Mouse (Mus musculus) midbrain, embryonic 14.5 days (tissue): ENCODE data around the gene Mplkip. TPM values are rescaled to one million over a fixed set of nuclear protein-coding genes. Genes with fewer than 3 reads are reported as not detected.

Source experiments
- ATAC-seq: fragments of 200-750 bp; cut with Nextera tagmentation; 2 replicates; pipeline ENCODE4 v1.8.0; 2017; ENCODE audit warnings: moderate number of reproducible peaks, moderate library complexity; ENCODE audit not compliant: low FRiP score, low TSS enrichment
- DNase-seq: peaks from one replicate; pipeline ENCODE4 v3.0.0-alpha.2; 2015
- H3K27ac ChIP-seq: fragments of 300-500 bp; sonication (generic); replicated peaks from 2 replicates; pipeline ENCODE4 v1.5.1; 2014; ENCODE audit warnings: mild to moderate bottlenecking, low read depth, low read length, moderate library complexity
- H3K27me3 ChIP-seq: fragments of 300-500 bp; sonication (generic); 2 replicates; pipeline ENCODE4 v1.6.1; 2014; ENCODE audit warnings: low read length, control low read depth, mixed read lengths; ENCODE audit not compliant: control insufficient read depth, insufficient read depth
- H3K36me3 ChIP-seq: fragments of 300-500 bp; sonication (generic); 2 replicates; pipeline ENCODE4 v1.6.1; 2014; ENCODE audit warnings: low read length, control low read depth; ENCODE audit not compliant: control insufficient read depth, insufficient read depth
- H3K4me1 ChIP-seq: fragments of 300-500 bp; sonication (generic); 2 replicates; pipeline ENCODE4 v1.6.1; 2014; ENCODE audit warnings: mild to moderate bottlenecking, antibody characterized with exemption, low read length, control low read depth; ENCODE audit not compliant: control insufficient read depth, insufficient read depth
- H3K4me2 ChIP-seq: fragments of 300-500 bp; sonication (generic); 2 replicates; pipeline ENCODE4 v1.6.1; 2014; ENCODE audit warnings: mild to moderate bottlenecking, low read length, moderate library complexity
- H3K4me3 ChIP-seq: fragments of 300-500 bp; sonication (generic); replicated peaks from 2 replicates; pipeline ENCODE4 v1.5.1; 2014; ENCODE audit warnings: low read depth, low read length
- H3K9ac ChIP-seq: fragments of 300-500 bp; sonication (generic); replicated peaks from 2 replicates; pipeline ENCODE4 v1.6.1; 2014; ENCODE audit warnings: mild to moderate bottlenecking, low read length, moderate library complexity
- H3K9me3 ChIP-seq: fragments of 300-500 bp; sonication (generic); 2 replicates; pipeline ENCODE4 v1.6.1; 2016; ENCODE audit warnings: low read length, control low read depth, mixed read lengths; ENCODE audit not compliant: control insufficient read depth
- WGBS: fragments of 180-500 bp; shearing (Covaris S2); extraction: QIAGEN DNeasy Blood & Tissue Kit; methylation state at CpG from one replicate; pipeline ENCODE4 v1.1.7; 2014; 5-methylcytosine and 5-hydroxymethylcytosine counted together
- polyA plus RNA-seq: library from polyadenylated mRNA; unstranded; fragments of >200 nt; fragmentation: Nextera tagmentation; extraction: Ambion mirVana; gene quantifications from 2 replicates; pipeline ENCODE4 v1.2.1, GENCODE M21; 2014

Mplkip gene
- polyA plus RNA-seq, 1 experiment from 2014 or later = 49.3 TPM

GRCm38 (mm10) chr13:17695898-17696580 lies 1.0 kb downstream of the Mplkip start:
- Histone ChIP-seq H3K4me2 (peak overlapping the region; percentile 78), H3K9ac (peak overlapping the region; percentile 83), H3K9me3 (no peaks in the 10 kb centered on the region), H3K4me3 (peak overlapping the region; percentile 73), H3K27ac (peak overlapping the region; percentile 89; the same call in 1 of the 2 replicates), H3K27me3 (no peaks in the 10 kb centered on the region), H3K4me1 (peaks cover 5% of the 10 kb centered on the region), H3K36me3 (no peaks in the 10 kb centered on the region)
- no peak for ATAC-seq
- DNase-seq = peak; percentile 4
- WGBS = 18% methylated on average over 7 of the region's 7 CpGs

- Histone ChIP-seq H3K27me3 (no peaks in the 10 kb centered on the region), H3K36me3 (no peaks in the 10 kb centered on the region), H3K4me3 (no peak overlapping the region), H3K4me1 (peaks cover 5% of the 10 kb centered on the region), H3K27ac (no peak overlapping the region), H3K9ac (no peak overlapping the region), H3K4me2 (no peak overlapping the region), H3K9me3 (no peaks in the 10 kb centered on the region)
- ATAC-seq (no peak), DNase-seq (no peak)
- 79% methylated on average over 3 of the region's 3 CpGs for WGBS
Observed at GRCm38 (mm10) chr13:17700090-17700715, 5.2 kb downstream of the Mplkip start.

- ATAC-seq (no peak), DNase-seq (no peak)
- Histone ChIP-seq H3K36me3 (no peaks in the 10 kb centered on the region), H3K27ac (no peak overlapping the region), H3K9ac (no peak overlapping the region), H3K9me3 (no peaks in the 10 kb centered on the region), H3K4me1 (no peaks in the 10 kb centered on the region; the same call in 1 of the 2 replicates), H3K4me2 (no peak overlapping the region), H3K4me3 (no peak overlapping the region), H3K27me3 (no peaks in the 10 kb centered on the region)
Observed at GRCm38 (mm10) chr13:17701322-17701721, 6.3 kb downstream of the Mplkip start.

- no peak overlapping the region for H3K4me3 ChIP-seq
- no peak overlapping the region for H3K9ac ChIP-seq
- H3K27me3 ChIP-seq = no peaks in the 10 kb centered on the region
- DNase-seq (no peak), ATAC-seq (no peak)
- H3K27ac ChIP-seq = no peak overlapping the region
- H3K9me3 ChIP-seq = no peaks in the 10 kb centered on the region
- no peaks in the 10 kb centered on the region for H3K36me3 ChIP-seq
- no peaks in the 10 kb centered on the region for H3K4me1 ChIP-seq
- no peak overlapping the region for H3K4me2 ChIP-seq
Observed at GRCm38 (mm10) chr13:17702311-17702710, 7.3 kb downstream of the Mplkip start.

GRCm38 (mm10) chr13:17705188-17705826 lies 10.3 kb downstream of the Mplkip start:
- no peak overlapping the region for H3K4me3 ChIP-seq
- H3K36me3 ChIP-seq = no peaks in the 10 kb centered on the region
- no peak for DNase-seq
- H3K9me3 ChIP-seq = no peaks in the 10 kb centered on the region
- no peak overlapping the region for H3K27ac ChIP-seq
- no peak for ATAC-seq
- WGBS = 92% methylated on average over 6 of the region's 6 CpGs
- no peak overlapping the region for H3K4me2 ChIP-seq
- no peak overlapping the region for H3K9ac ChIP-seq
- H3K4me1 ChIP-seq = no peaks in the 10 kb centered on the region
- no peaks in the 10 kb centered on the region for H3K27me3 ChIP-seq

GRCm38 (mm10) chr13:17708784-17709311 lies 13.9 kb downstream of the Mplkip start:
- Histone ChIP-seq H3K9ac (no peak overlapping the region), H3K4me2 (no peak overlapping the region), H3K9me3 (no peaks in the 10 kb centered on the region), H3K27me3 (no peaks in the 10 kb centered on the region), H3K36me3 (0 out of 2 replicates have a peak, but pooled peaks cover 4% of the 10 kb centered on the region), H3K4me1 (no peaks in the 10 kb centered on the region), H3K27ac (no peak overlapping the region), H3K4me3 (no peak overlapping the region)
- 78% methylated on average over 5 of the region's 5 CpGs for WGBS
- DNase-seq (peak; percentile 4), ATAC-seq (no peak)

- Histone ChIP-seq H3K4me2 (no peak overlapping the region), H3K36me3 (peaks cover 40% of the 10 kb centered on the region), H3K9me3 (no peaks in the 10 kb centered on the region), H3K27ac (no peak overlapping the region), H3K4me1 (no peaks in the 10 kb centered on the region), H3K4me3 (no peak overlapping the region), H3K27me3 (no peaks in the 10 kb centered on the region), H3K9ac (no peak overlapping the region)
- DNase-seq = no peak
- no peak for ATAC-seq
- 92% methylated on average over 1 of the region's 1 CpGs for WGBS
Observed at GRCm38 (mm10) chr13:17717357-17717756, 22.4 kb downstream of the Mplkip start.

GRCm38 (mm10) chr13:17727922-17728321 lies 32.9 kb downstream of the Mplkip start:
- Histone ChIP-seq H3K9ac (no peak overlapping the region), H3K4me2 (no peak overlapping the region), H3K36me3 (peaks cover 21% of the 10 kb centered on the region), H3K9me3 (no peaks in the 10 kb centered on the region), H3K4me1 (no peaks in the 10 kb centered on the region), H3K27ac (no peak overlapping the region), H3K27me3 (no peaks in the 10 kb centered on the region), H3K4me3 (no peak overlapping the region)
- WGBS = 94% methylated on average over 4 of the region's 4 CpGs
- DNase-seq (no peak), ATAC-seq (no peak)
